Mouse (Mus musculus) heart, postnatal 10 days (tissue): Measurements from ENCODE around the gene Gda. TPM values are rescaled to one million over a fixed set of nuclear protein-coding genes. Genes with fewer than 3 reads are reported as not detected.

ENCODE experiments used
- DNase-seq, 2 experiments: peaks; one replicate each; pipeline ENCODE4 v3.0.0; 2021
- intact Hi-C: fragments of 180-260 bp; cut with DNase I; formaldehyde crosslinking; loops from one replicate; pipeline ENCODE4 v1.15.1; 2025
- total RNA-seq, 2 experiments: library from RNA; stranded (reverse); gene quantifications; 2 replicates each; pipeline ENCODE4 v1.2.3; 2021

Gene Gda
- total RNA-seq, 2 experiments from 2014 or later, result 2.6 to 4.9 TPM

DNA sequence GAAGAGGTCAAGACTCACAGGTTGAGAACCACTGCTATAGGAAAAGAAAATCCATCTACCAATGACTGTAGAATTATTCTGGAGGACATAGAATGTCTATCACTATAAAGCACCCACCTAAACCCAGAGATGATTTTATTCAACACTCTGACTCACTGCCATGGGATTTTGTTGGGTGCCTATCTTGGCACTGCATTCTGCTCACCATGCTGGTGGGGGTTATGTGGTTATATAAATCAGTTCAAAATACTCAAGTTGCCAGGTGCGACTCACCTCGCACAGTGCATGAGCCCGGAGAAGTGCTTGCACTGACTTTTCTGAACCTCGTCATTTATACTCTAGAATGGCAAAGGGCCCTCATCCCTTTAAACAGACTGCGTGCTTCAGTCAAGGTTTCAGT is 94.0 kb downstream of the Gda start:
- no peak for DNase-seq
- intact Hi-C loops, result loop anchor here (10.0 kb wide), 1 partner anchor 276 kb away; the partner anchor contains the start of genes 1110059E24Rik and Abhd17b

DNA sequence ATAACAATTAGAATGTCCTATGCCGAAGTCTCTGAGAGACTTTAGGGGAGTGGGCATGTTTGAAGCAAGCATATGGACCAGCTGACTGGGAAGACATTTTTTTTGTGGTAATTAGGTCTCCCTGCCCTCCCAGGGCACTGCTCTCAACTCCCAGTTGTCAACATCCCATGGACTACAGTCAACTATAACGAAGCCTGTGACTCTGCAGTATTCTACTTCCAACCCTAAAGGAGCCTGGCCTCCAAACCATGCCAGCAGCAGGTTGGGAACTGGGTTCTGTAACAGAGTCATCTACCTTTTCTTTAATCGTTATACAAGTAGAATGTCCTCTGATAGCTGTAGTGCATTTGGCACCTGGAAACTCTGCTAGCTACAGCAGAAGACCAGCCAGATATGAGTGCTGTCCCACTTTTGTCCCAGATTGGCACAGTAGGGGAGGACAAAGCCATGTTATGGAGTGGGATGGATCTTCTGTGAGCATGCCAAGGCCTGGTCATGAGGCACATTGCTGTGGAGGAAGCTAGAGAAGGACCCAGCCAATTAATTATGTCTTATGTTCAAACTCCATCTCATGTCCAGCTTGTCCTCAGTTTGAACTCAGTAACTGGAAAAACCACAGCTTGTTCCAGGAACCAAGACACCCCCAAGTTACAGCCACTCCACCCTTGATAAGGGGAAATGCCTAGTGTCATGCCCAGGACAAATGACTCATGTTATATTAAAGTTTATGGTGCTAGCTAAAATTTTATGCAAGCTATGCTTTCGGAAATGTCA is 96.6 kb downstream of the Gda start:
- peak in 1 of 2 experiments; percentile 24 for DNase-seq
- intact Hi-C loops, result loop anchor here (10.0 kb wide), 1 partner anchor 278 kb away; the partner anchor contains the start of genes 1110059E24Rik and Abhd17b

DNA sequence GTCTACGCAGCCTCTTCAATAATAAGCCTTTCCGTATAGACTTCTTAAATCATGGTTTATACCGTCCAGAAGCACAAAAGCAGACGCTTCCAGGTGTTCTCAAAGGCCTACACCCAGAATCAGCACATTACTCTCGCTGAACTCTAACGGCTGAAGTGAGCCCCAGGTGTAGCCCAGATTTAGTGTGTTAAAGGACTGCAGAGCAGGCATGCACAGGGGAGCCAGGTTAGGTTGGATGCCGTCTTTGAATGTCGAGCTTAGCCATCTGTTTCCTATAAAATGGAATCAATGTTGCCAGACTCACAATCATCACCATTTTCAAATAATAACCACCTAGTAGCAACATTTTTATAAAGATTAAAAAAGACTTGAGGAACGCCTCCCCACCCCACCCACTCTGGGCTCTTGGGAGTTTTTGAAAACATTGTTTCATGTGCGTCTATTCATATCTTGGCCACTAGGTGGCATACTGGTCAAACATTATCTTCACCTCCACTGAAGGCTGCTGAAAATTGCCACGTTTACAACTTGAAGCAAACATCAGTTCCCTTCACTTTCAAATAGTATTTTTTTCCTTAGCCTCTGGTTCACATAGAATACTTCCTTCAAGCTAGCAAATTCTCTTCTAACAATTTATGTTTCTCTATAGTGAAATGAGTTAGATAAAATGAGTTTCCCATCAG is 100.0 kb downstream of the Gda start:
- DNase-seq, result peak; percentile 41 to 72
- intact Hi-C loops, result loop anchor here (1.0 to 10.0 kb wide), 9 partner anchors 100 to 929 kb away; partner anchors contain the start of genes 1110059E24Rik, Abhd17b and Gda

DNA sequence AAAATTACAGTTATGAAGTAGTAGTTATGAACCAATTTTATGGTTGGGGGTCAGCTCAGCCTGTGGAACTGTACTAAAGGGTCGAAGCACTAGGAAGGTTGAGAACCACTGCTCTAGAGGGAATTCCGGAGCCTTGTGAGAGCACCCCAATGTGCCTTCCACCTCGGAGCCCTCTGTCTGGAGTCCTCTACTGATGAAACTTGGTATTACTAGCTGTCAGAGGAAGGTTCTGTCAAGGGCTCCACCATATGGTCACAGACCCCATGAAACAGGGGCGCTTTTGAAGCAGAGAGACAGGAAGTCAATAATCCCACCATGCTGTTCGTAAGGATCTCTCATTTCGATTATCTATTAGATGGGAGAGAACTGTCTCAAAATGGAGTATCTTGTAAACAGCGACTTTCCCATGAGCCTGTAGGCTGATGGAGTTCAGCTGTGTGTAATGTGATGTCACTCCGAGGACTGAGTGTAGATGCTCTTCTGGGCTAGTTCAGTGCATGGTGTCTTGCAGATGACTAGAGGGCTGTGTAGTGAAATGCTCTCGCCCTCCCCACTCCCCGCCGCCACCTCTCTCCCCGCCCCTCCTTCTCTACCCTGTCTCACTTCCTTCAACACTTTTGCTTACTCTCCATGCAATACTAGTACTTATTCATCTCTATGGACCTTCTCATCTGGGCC is 100.7 kb downstream of the Gda start:
- intact Hi-C loops, result loop anchor here (1.0 to 10.0 kb wide), 9 partner anchors 100 to 930 kb away; partner anchors contain the start of genes 1110059E24Rik, Abhd17b and Gda
- no peak for DNase-seq

DNA sequence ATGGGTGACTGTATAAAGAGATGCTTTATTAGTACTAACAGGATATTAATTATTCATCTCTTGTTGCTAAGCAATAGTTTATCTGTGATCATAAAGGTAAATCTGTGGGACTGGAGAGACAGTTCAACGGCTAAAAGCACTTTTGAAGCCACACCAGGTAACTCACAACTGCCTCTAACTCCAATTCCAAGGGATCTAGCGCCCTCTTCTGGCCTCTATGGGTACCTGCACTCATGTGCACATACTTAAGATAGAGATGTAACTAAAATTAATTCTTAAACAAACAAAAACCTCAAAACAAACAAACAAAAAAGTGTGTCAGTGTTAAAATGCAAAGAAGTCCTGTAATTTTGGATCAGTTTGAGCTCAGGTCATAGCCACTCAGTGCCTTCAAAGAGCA is 101.9 kb downstream of the Gda start:
- DNase-seq, result no peak
- intact Hi-C loops, result loop anchor here (5.0 to 10.0 kb wide), 4 partner anchors 283 to 931 kb away; partner anchors contain the start of genes 1110059E24Rik and Abhd17b

DNA sequence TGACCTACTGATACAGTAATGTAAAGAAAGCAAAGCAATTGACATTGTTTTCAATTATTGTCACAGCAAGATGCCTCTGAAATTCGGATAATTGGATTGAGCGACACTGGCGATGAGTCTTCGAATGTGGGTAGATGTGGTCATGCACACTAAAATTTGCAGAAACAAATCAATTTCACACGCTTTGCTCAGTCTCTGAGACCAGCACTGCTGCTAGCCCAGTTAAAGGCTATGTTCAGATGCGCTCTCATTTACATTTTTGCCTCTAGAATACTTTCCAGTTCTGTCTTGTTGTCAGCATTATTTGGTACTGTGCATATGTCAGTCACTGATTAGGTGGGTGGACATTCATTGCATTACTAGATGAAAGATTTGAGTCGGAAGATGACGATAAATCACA is 102.5 kb downstream of the Gda start:
- DNase-seq, result no peak
- intact Hi-C loops, result loop anchor here (5.0 to 10.0 kb wide), 4 partner anchors 284 to 932 kb away; partner anchors contain the start of genes 1110059E24Rik and Abhd17b

DNA sequence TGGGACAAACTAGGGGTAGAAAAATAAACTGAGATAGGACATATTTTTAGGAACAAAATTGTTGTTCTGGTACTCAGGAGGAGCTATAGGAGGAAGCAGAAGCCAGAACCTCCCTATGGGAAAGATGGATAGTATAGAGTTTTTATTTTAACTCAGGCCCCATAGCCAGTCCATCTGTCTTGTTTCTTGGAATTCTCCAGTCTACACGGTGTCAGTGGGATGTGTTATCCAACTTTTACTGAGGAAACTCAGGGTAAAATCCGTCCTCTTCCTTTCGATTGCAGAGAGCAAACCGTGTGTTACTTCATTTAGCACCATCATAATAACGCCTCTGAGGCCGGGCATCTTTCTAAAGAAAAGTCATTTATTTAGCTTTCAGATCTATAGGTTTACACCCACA is 104.1 kb downstream of the Gda start:
- intact Hi-C loops, result no loop called here
- no peak for DNase-seq

DNA sequence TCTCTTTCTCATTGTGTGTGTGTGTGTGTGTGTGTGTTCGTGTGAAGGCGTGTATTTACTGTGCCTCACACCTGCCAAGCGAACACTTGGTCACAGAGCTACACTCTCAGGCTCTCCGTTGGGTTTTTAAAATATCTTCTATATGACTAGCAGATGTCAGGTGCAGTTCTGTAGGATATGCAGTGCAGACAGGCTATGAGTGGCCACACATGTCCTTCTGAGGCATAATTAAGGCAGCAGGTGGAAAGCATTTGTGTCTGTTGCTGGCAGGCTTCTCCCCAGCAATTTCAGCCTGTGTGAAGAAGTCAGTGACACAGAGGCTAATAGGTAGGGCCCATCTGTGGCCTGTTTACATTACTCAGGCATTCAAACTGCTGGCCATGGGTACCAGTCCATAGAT is 104.7 kb downstream of the Gda start:
- intact Hi-C loops, result no loop called here
- no peak for DNase-seq

DNA sequence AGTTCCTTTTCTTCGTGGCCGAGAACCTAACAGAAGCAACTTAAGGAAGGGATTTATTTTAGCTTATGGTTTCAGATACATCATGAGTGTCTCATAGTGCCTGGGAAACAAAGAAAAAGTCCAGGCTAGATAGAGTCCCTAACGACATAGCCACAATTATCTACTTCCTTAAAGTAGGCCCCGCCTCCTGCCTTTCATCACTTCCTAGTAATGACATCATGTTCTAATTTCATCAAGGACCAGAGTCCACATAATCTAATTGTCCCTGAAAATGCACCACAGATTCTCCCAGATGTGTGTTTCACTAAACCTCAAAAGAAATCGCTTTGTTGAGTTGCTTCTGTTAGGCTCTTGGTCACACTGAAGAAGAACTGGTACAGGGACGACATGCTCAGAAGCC is 115.5 kb downstream of the Gda start:
- no peak for DNase-seq
- intact Hi-C loops, result no loop called here

DNA sequence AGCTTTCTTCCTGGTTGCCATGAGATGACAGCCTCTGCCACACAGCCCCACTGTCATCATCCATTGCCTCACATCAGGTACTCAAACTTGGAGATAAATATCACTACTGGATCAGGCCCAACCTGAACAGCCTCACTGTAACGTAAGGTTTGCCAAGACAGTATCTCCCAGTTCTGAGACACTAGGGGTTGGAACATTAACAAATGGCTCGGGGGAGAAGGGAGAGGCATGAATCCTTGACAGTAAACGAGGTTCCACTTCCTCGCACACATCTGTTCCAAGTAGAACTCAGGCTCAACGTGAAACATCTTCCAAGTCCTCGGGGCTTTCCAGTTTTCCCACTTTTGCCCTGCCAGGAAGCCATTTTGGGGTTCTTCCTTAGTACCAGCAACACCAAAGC is 123.6 kb downstream of the Gda start:
- intact Hi-C loops, result no loop called here
- DNase-seq, result no peak

DNA sequence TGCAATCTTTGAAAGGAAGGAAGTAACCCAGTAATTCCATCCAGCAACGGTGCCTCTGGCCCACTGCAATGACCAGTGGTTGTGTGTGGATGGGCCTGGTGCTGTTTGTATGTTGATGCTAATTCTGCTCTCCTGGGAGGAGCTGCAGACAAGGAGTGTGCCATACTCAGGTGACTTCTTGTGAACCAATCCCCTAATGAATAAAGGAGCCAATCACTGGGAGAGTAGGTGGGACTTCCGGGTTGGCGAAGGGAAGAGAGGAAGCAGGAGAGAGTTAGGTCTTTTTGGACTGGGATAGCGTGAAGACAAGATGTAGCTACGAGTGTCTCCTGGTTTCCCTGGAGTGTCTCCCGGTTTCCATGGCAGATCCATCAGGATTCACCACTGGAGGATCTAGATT is 126.6 kb downstream of the Gda start:
- intact Hi-C loops, result no loop called here
- no peak for DNase-seq

Other genes with a start within 250 kb of the Gda start
- 100 to 1,000 TPM; 101 to 115 TPM for gene Zfand5, start 201.2 kb downstream of the Gda start, total RNA-seq
- gene 1110059E24Rik, start 179.5 kb upstream of the Gda start, total RNA-seq, result 10 to 100 TPM; 20.6 to 24.0 TPM
- 10 to 100 TPM; 22.5 to 24.4 TPM for gene Abhd17b, start 179.7 kb upstream of the Gda start, total RNA-seq